Mouse (Mus musculus): ENCODE results near the gene Axdnd1. TPM values are rescaled to one million over a fixed set of nuclear protein-coding genes. Genes with fewer than 3 reads are reported as not detected.
A peak's percentile ranks its signal among the peaks of the same experiment; 100 is the strongest.

The Axdnd1 gene
- polyA plus RNA-seq, 1 experiment from 2014 or later: 0.84 TPM

- no peak overlapping the region for H3K27ac ChIP-seq (ENCODE audit: low read length)
- DNase-seq (ENCODE audit: low spot score): no peak
- no peak overlapping the region for H3K9ac ChIP-seq (replicated peaks; ENCODE audit: low read depth)
- H3K4me3 ChIP-seq (ENCODE audit: low read depth, low read length): no peak overlapping the region
- 94% methylated on average over 2 of the region's 2 CpGs for WGBS
- H3K36me3 ChIP-seq (ENCODE audit: insufficient read depth, low read length): no peaks in the 10 kb centered on the region
- no peaks in the 10 kb centered on the region for H3K27me3 ChIP-seq (replicated peaks; ENCODE audit: insufficient read depth, low read length)
- H3K4me2 ChIP-seq (replicated peaks; ENCODE audit: low read depth, low read length): no peak overlapping the region
- TF ChIP-seq EP300 (IDR thresholded peaks at IDR 0.05): no peak
- TF ChIP-seq CTCF (IDR thresholded peaks at IDR 0.05): no peak
- no peaks in the 10 kb centered on the region for H3K9me3 ChIP-seq (ENCODE audit: low read length)
- ATAC-seq: no peak
- H3K4me1 ChIP-seq (ENCODE audit: insufficient read depth, low read depth, low read length): peaks cover 2% of the 10 kb centered on the region; the same call in 1 of the 2 replicates
Measured at GRCm38 (mm10) chr1:156455005-156455758, 34.2 kb upstream of the Axdnd1 start.

- H3K27me3 ChIP-seq (replicated peaks; ENCODE audit: insufficient read depth, low read length): no peaks in the 10 kb centered on the region
- H3K9me3 ChIP-seq (ENCODE audit: low read length): no peaks in the 10 kb centered on the region
- 60% methylated on average over 7 of the region's 7 CpGs for WGBS
- H3K4me1 ChIP-seq (ENCODE audit: insufficient read depth, low read depth, low read length): peaks cover 5% of the 10 kb centered on the region; the same call in 1 of the 2 replicates
- no peak overlapping the region for H3K4me3 ChIP-seq (ENCODE audit: low read depth, low read length)
- no peak overlapping the region for H3K9ac ChIP-seq (replicated peaks; ENCODE audit: low read depth)
- TF ChIP-seq CTCF (IDR thresholded peaks at IDR 0.05): no peak
- TF ChIP-seq EP300 (IDR thresholded peaks at IDR 0.05): no peak
- no peak overlapping the region for H3K4me2 ChIP-seq (replicated peaks; ENCODE audit: low read depth, low read length)
- H3K27ac ChIP-seq (ENCODE audit: low read length): no peak overlapping the region
- DNase-seq (ENCODE audit: low spot score) (no peak), ATAC-seq (no peak)
- H3K36me3 ChIP-seq (ENCODE audit: insufficient read depth, low read length): no peaks in the 10 kb centered on the region
Measured at GRCm38 (mm10) chr1:156454384-156454783, 33.4 kb upstream of the Axdnd1 start.

- no peak overlapping the region for H3K27ac ChIP-seq (ENCODE audit: low read length)
- no peak for TF ChIP-seq EP300 (IDR thresholded peaks at IDR 0.05)
- TF ChIP-seq CTCF (IDR thresholded peaks at IDR 0.05): no peak
Measured at GRCm38 (mm10) chr1:156453876-156454275, 32.9 kb upstream of the Axdnd1 start.

GRCm38 (mm10) chr1:156450478-156450877 lies 29.5 kb upstream of the Axdnd1 start:
- no peak for TF ChIP-seq CTCF (IDR thresholded peaks at IDR 0.05)
- TF ChIP-seq EP300 (IDR thresholded peaks at IDR 0.05): no peak
- peaks cover under 1% of the 10 kb centered on the region; the same call in 1 of the 2 replicates for H3K36me3 ChIP-seq (ENCODE audit: insufficient read depth, low read length)
- H3K4me2 ChIP-seq (replicated peaks; ENCODE audit: low read depth, low read length): no peak overlapping the region
- ATAC-seq (peak; percentile 73), DNase-seq (ENCODE audit: low spot score) (peak; percentile 76)
- H3K4me3 ChIP-seq (ENCODE audit: low read depth, low read length): no peak overlapping the region
- H3K4me1 ChIP-seq (ENCODE audit: insufficient read depth, low read depth, low read length): peaks cover 5% of the 10 kb centered on the region; the same call in 1 of the 2 replicates
- 40% methylated on average over 4 of the region's 4 CpGs for WGBS
- no peaks in the 10 kb centered on the region for H3K9me3 ChIP-seq (ENCODE audit: low read length)
- H3K27ac ChIP-seq (ENCODE audit: low read length): no peak overlapping the region
- no peaks in the 10 kb centered on the region for H3K27me3 ChIP-seq (replicated peaks; ENCODE audit: insufficient read depth, low read length)
- no peak overlapping the region for H3K9ac ChIP-seq (replicated peaks; ENCODE audit: low read depth)

More at GRCm38 (mm10) chr1:156453876-156454275, 32.9 kb upstream of the Axdnd1 start:
- H3K4me3 ChIP-seq (ENCODE audit: low read depth, low read length): no peak overlapping the region
- no peaks in the 10 kb centered on the region for H3K27me3 ChIP-seq (replicated peaks; ENCODE audit: insufficient read depth, low read length)
- no peak overlapping the region for H3K4me2 ChIP-seq (replicated peaks; ENCODE audit: low read depth, low read length)
- no peaks in the 10 kb centered on the region for H3K9me3 ChIP-seq (ENCODE audit: low read length)
- 57% methylated on average over 10 of the region's 10 CpGs for WGBS
- no peak for ATAC-seq
- DNase-seq (ENCODE audit: low spot score): no peak
- no peaks in the 10 kb centered on the region for H3K36me3 ChIP-seq (ENCODE audit: insufficient read depth, low read length)
- no peak overlapping the region for H3K9ac ChIP-seq (replicated peaks; ENCODE audit: low read depth)
- peaks cover 5% of the 10 kb centered on the region; the same call in 1 of the 2 replicates for H3K4me1 ChIP-seq (ENCODE audit: insufficient read depth, low read depth, low read length)

- 0 out of 2 replicates have a peak overlapping the region, but pooled peaks have one; percentile 9 for H3K27ac ChIP-seq (ENCODE audit: low read length)
Measured at GRCm38 (mm10) chr1:156449691-156450090, 28.7 kb upstream of the Axdnd1 start.

GRCm38 (mm10) chr1:156449089-156449488 lies 28.1 kb upstream of the Axdnd1 start:
- WGBS: 75% methylated on average over 7 of the region's 7 CpGs
- ATAC-seq: no peak

More at GRCm38 (mm10) chr1:156449691-156450090, 28.7 kb upstream of the Axdnd1 start:
- no peak overlapping the region for H3K9ac ChIP-seq (replicated peaks; ENCODE audit: low read depth)
- peaks cover 5% of the 10 kb centered on the region; the same call in 1 of the 2 replicates for H3K4me1 ChIP-seq (ENCODE audit: insufficient read depth, low read depth, low read length)
- TF ChIP-seq EP300 (IDR thresholded peaks at IDR 0.05) (no peak), CTCF (IDR thresholded peaks at IDR 0.05) (no peak)
- 69% methylated on average over 17 of the region's 17 CpGs for WGBS
- ATAC-seq (no peak), DNase-seq (ENCODE audit: low spot score) (no peak)
- H3K36me3 ChIP-seq (ENCODE audit: insufficient read depth, low read length): peaks cover 8% of the 10 kb centered on the region; the same call in 1 of the 2 replicates
- no peak overlapping the region for H3K4me3 ChIP-seq (ENCODE audit: low read depth, low read length)
- no peaks in the 10 kb centered on the region for H3K9me3 ChIP-seq (ENCODE audit: low read length)
- H3K27me3 ChIP-seq (replicated peaks; ENCODE audit: insufficient read depth, low read length): no peaks in the 10 kb centered on the region
- H3K4me2 ChIP-seq (replicated peaks; ENCODE audit: low read depth, low read length): no peak overlapping the region

More at GRCm38 (mm10) chr1:156449089-156449488, 28.1 kb upstream of the Axdnd1 start:
- TF ChIP-seq EP300 (IDR thresholded peaks at IDR 0.05) (no peak), CTCF (IDR thresholded peaks at IDR 0.05) (no peak)
- Histone ChIP-seq H3K27ac (ENCODE audit: low read length) (peak overlapping the region; percentile 9; the same call in 1 of the 2 replicates), H3K9ac (replicated peaks; ENCODE audit: low read depth) (no peak overlapping the region), H3K4me1 (ENCODE audit: insufficient read depth, low read depth, low read length) (peaks cover 5% of the 10 kb centered on the region; the same call in 1 of the 2 replicates), H3K4me2 (replicated peaks; ENCODE audit: low read depth, low read length) (no peak overlapping the region), H3K27me3 (replicated peaks; ENCODE audit: insufficient read depth, low read length) (no peaks in the 10 kb centered on the region), H3K9me3 (ENCODE audit: low read length) (no peaks in the 10 kb centered on the region), H3K4me3 (ENCODE audit: low read depth, low read length) (no peak overlapping the region), H3K36me3 (ENCODE audit: insufficient read depth, low read length) (peaks cover 9% of the 10 kb centered on the region; the same call in 1 of the 2 replicates)
- no peak for DNase-seq (ENCODE audit: low spot score)
